Mouse (Mus musculus): ENCODE data around the gene Glis3.

- TF ChIP-seq CTCF (IDR thresholded peaks at IDR 0.05; ENCODE audit: insufficient read depth, low read length) (peak; percentile 53), POLR2A (IDR thresholded peaks at IDR 0.05; ENCODE audit: borderline replicate concordance, extremely low read depth, low read depth, low read length) (no peak)
Measured at GRCm38 (mm10) chr19:28697718-28698117, 17.8 kb upstream of the Glis3 start.

Data from lung, adult 2 months (tissue).